Mouse (Mus musculus): ENCODE measurements around the gene Mark2.
"Not testable (repeated sequence)": the region's sequence is repeated elsewhere in the genome, so short reads cannot be mapped to it uniquely, and the experiment has no call there.

The Mark2 gene

DNA sequence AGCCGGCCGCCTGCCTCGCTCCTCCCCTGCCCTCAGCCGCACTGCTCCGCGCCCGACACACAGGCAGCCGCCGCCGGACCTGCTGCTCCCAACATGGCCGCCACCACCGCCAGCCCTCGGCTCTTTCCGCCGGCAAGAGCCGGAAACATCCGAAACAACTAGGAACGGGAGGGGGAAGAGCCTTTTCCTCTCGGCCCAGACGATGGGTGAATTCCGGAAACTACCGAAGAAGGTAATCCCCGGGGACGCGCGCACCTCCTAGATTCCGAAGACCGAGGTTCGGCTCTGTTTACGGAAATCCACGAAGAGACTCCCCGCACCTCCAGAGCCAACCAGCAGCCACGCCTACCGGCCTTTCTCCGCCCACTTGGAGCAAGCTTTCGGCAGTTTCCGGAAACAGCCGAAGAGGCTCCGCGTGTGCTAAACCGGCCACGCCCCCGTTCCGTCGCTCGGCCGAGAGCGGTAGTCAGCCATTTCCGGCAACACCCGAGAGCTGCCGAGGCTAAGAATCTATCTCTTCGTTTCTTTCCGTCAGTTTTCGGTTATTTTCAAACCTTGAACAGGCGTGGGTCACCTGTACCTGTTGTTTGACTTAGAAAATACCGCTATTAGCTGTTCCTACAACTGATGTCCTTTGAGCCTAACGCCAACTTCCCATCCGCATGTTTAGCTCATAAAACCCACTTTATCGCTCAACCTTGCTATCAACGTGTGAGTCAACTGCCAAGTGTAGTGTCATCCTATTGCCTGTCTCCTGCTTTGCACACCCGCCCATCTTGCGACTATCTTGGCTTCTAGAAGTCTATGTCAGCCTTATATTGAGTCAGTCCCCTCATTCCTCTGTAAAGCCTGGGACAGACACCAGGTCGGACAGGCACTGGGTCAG, at the start of gene Mark2:
Mark2 (minus strand) TSS at position 349 of the 886 bp plus-strand sequence.
- peak; percentile 100 for DNase-seq (ENCODE audit: low read depth, low spot score)

DNA sequence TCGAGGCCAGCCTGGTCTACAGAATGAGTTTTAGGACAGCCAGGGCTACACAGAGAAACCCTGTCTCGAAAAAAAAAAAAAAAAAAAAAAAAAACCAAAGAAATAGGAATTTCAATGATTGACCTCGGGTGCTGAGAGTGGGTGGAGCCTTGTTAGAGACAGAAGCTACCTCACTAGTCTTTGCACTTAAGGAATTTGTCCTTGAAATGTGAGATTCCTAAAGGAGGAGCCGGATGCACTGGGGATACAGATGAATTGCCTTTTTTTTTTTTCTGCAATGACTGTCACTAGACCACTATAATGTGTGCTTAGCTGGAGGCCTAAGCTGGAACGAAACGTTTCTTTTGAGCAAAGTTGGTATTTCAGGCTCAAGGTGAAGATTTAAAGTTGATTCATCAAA, 46.8 kb upstream of the Mark2 start:
- DNase-seq (ENCODE audit: low read depth, low spot score), result no peak

DNA sequence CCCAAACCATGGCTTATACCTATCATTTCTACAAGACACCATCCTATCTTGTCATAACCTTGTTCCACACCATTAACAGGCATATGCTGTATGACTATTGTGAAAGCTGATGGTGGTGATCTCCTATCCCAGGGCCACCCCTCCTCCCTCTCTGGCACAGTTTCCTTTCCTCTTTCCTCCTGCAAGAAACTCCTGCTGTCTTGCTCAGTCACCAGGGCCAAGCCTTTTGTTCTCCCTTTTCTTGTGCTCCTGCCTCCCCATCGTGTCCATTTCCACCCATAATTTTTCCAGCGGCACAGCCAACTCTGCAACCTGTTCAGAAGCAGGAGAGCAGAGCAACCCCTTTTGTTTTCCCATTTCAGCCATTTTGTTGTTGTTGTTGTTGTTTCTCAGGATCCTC, 44.4 kb upstream of the Mark2 start:
- DNase-seq (ENCODE audit: low read depth, low spot score), result no peak

DNA sequence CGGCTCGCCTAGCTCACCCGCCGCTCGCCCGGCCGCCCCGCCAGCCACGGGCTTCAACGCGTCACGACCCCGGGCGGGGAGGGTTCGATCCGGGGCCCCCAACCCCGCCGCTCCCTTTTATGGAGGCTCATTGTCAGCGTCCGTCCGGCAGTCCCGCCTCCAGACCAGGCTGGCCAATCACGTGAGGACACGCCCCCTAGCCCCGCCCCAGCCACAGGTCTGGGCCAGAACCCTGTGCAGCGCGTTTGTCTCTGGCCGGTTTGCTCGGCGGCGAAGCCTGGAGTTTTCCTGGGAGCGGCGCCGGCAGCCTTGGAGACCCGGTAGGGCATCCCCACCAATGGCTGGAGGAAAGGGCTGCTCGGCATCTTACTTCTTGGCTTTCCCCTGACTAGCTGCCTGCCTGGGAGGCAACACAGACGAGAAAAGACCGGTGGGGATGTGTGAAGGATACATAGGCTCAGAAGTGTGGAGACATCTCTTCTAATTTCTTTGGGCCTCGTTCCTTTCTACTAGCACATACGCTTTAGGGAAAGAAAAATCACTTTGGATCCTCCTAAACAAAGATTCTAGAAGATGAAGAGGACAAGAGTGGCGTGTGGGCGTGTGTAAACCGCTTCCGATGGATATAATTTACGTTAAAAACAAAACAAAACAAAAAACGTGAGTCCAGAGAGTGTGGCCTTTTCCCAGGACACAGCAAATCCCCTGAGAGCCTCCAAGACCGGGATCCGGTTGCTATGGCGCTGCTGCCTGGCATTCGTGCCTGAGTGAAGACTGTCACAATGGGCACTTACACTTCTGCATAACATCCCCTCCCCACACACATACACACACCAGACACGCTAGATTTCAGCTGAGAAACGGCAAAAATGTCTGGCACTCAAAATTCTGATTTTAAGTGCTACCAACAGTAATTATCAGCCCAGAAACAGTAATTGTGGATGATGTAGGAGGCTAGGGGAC, 41.5 kb upstream of the Mark2 start, which contains the start of gene Spindoc:
Spindoc (minus strand) TSS at position 92 of the 963 bp plus-strand sequence.
- DNase-seq (ENCODE audit: low read depth, low spot score), result peak; percentile 94

DNA sequence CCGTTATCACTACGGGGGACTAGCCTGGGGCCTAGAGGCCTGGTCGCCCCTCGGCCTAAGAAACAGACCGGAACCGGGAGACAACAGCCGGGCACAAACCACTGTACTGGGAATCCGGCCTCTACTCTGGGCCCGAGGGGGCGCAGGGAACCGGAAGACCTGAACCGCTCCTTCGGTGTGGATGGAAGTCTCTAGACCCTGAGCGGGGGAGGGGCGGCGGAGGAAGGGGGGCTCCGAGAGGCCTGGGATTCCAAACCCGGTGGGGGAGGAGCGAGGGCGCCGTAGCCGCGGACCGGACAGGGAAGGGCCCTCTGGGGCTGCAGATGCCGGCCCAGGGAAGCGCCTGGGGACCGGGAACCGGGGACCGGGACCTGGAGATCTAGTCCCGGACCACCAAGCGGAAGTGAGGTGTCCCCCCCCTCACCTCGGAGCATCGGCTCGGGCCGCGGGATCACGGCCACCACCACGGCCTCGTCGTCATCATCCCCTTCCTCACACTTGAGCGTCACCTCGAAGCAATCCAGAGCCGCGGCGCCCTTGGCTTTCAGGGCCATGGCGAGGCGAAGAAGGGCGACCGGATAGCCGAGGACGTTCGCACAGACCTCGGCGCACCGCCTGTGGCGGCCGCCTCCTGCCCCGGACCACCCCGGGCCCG, 40.7 kb upstream of the Mark2 start:
- peak; percentile 74 for DNase-seq (ENCODE audit: low read depth, low spot score)

DNA sequence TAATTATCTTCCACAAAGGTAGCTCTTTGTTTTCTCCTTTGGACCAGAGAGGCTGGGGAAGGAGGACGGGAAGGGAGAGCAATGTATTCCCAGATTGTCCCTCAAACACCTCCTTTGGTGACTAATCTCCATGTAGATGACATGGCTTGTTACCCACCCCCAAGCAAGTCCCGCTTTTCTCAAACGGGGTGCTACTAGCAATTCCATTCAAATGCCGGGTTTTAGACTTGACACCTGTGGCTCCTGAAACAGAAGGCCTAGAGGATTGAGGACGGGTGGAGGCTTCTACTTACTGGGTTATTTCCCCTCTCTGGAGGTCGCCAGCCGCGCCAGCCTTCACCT, 40.2 kb upstream of the Mark2 start:
- DNase-seq (ENCODE audit: low read depth, low spot score), result no peak

DNA sequence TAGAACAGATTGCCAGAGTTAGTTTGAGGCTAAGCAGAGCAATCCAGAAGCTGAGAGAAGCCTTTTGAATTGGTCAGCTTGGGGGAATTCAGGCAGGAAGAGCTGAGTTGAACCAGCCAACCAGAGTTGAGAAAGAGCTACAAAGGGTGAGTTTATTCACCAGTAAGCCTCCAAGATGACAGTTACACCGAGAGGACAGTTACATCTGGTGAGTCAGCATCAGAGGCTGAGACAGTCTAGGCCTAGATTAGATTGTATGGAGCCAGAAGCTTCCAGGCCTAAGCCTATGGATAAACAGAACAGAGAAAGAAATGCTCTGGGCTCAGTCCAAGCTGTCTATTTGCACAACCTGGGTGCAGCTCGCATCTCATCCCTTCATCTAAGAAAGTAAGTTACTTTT, 36.0 kb upstream of the Mark2 start:
- no peak for DNase-seq (ENCODE audit: low read depth, low spot score)

DNA sequence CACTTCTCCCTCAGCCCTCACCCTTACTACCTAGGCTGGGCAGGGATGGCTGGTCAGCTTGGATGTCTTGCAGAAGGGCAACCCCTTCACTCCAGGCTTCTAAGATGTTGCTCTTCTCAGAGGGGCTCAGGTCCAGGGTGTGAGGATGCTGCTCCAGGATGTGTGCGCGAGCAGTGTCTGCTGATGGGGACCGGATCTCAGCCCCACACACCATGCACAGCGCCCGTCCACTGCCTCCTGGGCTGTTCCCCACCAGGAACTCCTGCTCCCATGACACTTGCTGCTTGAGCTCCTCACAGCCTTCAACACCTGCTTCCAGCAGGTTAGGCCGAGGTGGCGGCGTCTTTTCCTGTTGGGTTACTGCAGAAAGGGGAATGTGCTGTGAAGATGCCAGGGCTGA, 32.8 kb upstream of the Mark2 start:
- DNase-seq (ENCODE audit: low read depth, low spot score), result no peak

DNA sequence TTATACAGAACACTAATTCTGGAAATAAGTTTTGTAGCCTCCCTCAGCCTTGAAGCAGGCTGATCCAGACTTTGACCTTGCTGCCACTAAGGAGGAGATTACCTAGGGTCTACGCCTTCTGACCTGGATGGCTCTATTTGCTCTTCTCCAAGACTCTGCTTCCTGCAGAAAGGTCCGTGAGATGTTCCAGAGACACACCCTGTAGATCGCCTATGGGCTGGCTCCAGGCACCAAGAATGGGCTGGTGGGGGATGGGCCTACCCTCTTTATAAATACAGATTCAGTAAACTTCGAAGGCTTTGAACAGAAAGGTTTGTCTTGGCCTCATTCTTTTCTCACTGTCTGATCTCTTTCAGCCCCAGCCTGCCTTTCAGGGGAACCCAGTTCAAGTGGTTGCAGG, 27.8 kb upstream of the Mark2 start:
- not testable (repeated sequence) for DNase-seq (ENCODE audit: low read depth, low spot score)

DNA sequence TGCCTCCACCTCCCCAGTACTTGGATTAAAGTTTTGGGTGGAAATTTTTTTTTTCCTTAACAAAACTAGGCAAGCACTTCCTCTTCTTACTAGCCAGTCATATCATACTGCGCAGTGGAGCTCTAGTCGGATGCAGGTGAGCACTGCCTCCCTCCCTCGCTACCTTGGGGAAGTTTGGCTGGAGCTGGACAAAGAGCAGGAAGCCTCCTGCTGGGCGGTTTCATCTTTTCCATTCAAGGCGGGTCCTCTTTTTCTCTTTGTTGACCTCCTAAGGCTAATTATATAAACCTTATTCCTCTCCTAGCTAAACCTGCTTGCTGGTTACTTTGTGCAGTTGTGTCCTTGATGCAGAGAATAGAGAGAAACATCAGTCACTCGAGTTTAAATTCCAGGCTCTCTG, 12.0 kb upstream of the Mark2 start:
- DNase-seq (ENCODE audit: low read depth, low spot score), result no peak

DNA sequence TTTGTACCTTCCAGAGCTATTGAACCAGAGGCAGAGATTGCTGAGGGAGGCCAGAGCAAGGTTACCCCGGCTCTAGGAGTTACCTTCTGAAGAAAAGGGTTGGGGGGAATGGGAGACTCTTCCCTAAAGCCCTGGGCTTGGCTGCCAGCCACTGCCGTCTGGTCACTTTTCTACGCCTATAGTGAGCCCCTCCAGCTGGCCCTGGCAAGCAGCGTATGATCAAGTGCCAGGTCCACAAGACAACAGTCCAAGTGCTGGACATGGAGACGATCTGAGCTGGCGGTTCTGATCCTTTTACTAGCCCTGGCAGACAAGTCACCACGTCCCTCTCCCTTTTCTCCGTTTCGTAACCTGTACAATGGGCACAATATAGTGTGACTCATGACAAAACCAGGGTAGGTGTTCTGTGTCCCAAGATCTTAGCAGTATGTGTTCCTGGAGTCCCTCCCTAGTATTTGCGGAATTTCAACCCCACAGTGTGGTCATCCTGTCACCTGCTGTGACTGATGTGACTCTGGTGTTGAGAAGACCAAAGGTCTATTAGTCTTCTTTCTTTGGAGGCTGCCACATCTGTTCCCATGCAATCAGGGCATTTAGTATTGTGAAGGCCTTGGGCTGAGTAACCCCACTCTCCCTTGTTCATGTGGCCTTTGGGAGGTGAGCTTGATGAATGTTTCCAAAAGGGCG, 11.3 kb upstream of the Mark2 start:
- DNase-seq (ENCODE audit: low read depth, low spot score), result no peak

DNA sequence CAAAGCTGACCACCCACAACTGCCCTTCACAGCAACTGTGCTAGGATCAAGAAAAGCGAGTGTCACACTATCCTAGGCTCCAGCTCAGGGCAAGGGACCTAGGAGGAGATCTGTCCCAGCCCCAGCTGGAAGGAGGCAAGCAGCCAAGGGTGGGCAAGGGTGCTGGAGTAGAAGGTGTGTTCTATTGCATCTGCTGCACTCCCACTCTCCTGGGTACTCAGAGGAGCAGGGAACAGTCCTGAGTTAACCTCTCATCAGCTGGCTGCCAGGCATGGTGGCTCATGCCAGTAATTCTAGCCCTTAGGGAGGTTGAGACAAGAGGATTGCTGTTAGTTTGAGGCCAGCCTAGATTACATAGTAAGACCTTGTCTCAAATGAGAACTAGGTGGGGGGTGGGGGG, 8.3 kb upstream of the Mark2 start:
- no peak for DNase-seq (ENCODE audit: low read depth, low spot score)

DNA sequence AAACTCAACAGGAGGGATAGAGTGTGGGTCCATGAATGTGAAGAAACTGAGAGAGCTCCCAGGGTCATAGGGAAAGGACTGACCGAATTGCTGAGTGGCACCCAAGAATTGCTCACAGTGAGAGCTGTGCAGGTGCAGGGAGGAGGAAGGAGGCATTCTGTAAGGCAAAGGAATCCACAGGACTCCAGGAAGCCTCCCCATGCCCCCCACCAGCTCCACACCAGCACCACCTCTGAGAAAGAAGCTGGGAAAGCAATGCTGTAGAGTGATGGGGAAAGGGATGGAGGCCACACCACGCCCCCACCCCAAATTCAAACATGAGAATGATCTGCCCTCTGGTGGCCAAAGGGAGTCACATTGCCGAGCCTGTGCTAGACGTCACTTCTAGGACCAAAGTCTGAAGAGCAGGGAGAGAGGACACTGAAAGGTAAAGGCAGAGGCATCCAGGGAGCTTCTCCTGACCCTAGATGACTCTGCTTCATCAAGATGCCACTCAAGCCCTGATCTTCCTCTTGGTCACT, 3.6 kb upstream of the Mark2 start:
- DNase-seq (ENCODE audit: low read depth, low spot score), result peak; percentile 74

DNA sequence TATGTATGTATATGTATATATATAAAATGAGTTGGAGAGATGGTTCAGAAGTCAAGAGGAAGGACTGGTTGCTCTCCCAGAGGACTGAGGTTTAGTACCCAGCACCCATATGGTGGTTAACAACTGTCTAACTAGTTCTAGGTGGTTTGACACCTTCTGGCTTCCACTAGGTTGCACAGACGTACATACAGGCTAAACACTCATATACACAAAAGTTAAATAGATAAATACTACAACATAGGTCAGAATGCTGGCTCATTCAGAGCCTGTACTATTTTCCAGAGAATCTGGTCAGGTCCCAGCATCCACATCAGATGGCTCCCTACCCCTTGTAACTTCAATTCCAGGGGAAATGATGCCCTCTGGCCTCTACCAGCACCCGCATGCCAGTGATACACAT, 986 bp upstream of the Mark2 start:
- no peak for DNase-seq (ENCODE audit: low read depth, low spot score)

DNA sequence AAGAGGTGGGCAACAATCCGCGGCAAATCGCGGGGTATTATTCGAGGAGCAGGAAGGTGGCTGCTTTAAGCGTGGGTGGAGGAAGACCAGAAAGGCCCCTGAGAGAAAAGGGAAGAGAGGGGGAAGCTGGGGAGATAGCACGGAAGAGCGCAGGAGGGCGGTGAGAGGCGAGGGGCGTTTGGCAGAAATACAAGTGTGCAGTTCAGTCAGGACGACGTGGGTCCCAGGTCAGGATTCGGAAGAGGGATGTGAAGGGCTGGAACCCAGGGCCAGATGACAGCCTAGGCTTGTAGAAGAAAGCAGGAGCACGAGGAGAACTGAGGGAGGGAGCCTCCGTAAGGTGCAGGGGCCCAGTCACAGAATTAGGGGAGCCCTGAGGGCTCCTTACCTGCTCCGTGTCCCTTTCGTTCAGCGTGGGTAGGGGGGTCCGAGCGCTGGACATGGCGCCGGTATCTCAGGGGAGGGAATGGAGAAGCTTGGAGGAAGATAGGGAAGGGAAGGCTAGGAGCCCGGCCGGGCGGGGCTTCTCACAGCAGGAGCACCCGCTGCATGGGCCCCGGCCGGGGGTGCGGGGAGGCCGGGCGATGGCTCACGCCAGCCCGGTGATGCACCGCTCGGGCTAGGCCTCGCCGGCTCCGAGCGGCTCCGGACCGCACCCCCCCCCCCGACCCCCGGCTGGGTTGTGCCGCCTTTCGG, 732 bp downstream of the Mark2 start:
- DNase-seq (ENCODE audit: low read depth, low spot score), result no peak

DNA sequence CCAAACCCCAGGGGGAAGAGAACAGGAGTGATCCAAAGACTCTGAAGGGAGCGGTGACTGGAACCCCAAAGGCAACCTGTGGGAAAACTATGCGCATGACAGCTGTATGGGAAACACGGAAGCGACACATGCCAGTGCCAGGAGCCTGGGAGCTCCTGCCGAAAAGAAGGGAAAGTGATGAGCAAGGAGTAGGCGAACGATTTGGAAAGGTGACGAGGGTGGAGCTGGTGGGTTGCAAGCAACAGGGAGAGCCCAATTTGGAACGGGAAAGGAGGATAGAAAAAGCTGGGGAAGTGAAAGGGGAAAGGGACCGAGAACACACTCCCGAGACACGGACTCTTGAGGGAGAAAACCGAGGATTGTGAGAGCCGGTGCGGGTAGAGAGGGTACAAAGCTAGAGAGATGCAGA, 1.3 kb downstream of the Mark2 start:
- peak; percentile 23 for DNase-seq (ENCODE audit: low read depth, low spot score)

DNA sequence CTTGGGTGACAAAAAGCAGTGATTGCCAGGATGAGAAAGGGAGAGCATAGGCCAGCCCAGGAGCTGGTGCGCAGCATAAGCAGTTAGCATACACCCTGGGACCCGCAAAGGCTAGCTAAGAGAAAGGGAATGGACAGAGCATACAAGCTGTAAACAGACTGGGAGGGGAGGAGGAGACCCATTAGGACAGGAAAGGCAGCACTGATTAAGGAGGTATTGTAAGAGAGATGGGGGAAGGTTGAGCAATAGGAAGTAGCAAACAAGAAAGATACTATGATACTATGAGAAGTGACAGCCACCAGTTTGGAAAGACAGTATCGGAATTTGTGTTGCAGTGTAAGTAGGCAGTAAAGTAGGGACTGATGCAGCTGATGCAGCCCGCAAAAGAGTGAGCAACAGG, 1.8 kb downstream of the Mark2 start:
- DNase-seq (ENCODE audit: low read depth, low spot score), result no peak

DNA sequence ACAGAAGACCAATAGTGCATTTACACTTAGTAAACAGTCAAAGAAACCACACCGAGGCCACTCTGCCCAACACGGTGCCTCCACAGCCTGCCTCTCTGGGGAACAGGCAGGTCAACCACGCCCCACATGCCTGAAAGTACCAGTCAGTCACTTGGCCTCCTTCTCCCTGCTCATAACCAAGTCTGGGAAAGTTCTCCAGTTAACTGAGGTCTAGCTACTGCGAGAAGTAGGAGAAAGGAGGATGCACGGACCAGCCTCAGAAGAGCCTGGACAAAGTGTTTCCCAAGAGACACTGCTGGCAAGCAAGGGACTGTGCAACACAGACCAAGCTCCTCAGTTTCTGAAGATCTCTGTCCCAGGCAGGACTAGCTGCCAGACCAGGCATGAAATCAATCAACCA, 2.6 kb downstream of the Mark2 start:
- no peak for DNase-seq (ENCODE audit: low read depth, low spot score)

DNA sequence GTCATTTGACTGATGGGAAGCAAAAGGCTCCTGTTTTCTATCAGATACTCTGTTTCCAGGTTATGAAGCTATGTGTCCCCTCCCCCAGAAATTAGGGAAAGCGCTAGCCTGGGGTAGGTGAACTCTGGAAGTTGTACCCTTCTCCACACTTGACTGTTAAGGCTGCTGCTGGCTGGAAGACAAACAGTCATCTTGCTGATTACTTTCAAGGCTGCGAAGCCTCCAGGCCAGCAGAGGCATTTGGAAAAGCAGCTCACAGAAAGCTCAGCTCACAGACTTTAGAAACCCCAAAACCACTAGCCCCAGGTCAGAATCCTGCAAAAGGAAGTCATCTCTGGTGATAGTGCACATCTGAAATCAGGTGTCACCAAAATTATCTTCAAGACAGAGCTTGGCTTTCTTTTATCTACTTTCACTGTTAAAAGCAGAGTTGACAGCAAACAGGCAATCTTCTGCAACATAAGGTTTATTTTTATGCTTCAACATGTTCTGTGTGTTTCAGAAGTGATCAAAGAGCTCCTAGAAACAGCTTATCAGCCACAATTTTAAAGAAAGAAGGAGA, 3.8 kb downstream of the Mark2 start:
- DNase-seq (ENCODE audit: low read depth, low spot score), result no peak

DNA sequence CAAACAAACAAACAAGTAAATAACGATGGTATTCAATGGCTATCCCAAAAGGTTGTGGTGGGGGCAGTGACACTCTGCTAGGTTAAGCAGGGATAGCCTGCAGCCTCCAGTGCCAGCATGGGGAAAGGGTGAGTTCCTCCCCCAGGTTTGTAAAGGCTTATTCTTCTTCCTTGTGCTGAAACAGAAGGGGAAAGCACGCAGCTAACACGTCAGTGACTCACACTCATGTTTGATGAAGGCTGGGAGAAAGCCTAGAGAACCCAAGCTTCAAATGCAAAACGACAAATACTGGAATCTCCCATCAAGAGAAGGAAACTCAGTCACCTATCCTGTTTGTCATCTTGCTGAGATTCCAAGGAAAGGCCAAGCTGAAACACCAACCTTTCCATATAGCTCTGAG, 6.0 kb downstream of the Mark2 start:
- DNase-seq (ENCODE audit: low read depth, low spot score), result no peak

Data from mesoderm, embryonic 11.5 days (tissue).